Mouse (Mus musculus) CH12.LX (cell line): ENCODE measurements at regions not wholly inside any gene's neighbourhood (a gene's known extent, or its start where the extent isn't known, plus 50 kb on each side); places are given as distances from the start of the nearest gene placed in this dataset.
A peak's percentile ranks its signal among the peaks of the same experiment; 100 is the strongest.

Source experiments
- DNase-seq: peaks from one replicate; pipeline ENCODE4 v3.0.0-alpha.2; 2013; ENCODE audit errors: extremely low read depth
- H3K27ac ChIP-seq: 2 replicates; pipeline ENCODE4 v1.5.1; 2012; ENCODE audit warnings: low read depth, mild to moderate bottlenecking, control low read depth, moderate library complexity; ENCODE audit not compliant: insufficient read depth
- H3K27me3 ChIP-seq: replicated peaks from 2 replicates; pipeline ENCODE3; 2012; ENCODE audit warnings: inconsistent platforms
- H3K36me3 ChIP-seq, 2 experiments: replicated peaks in 1 of 2; 2 replicates each; pipeline versions ENCODE3 to v1.6.1; 2012; ENCODE audit warnings: inconsistent platforms in 1 of 2, low read length in 1 of 2, mild to moderate bottlenecking in 1 of 2, mixed read lengths in 1 of 2, moderate library complexity in 1 of 2; ENCODE audit not compliant: control insufficient read depth in 1 of 2, insufficient read depth in 1 of 2
- H3K4me1 ChIP-seq, 2 experiments: 2 replicates each; pipeline ENCODE4 v1.6.1; 2012; ENCODE audit warnings: inconsistent platforms in 1 of 2, moderate library complexity in 1 of 2; ENCODE audit not compliant: insufficient read depth in 2 of 2, control insufficient read depth in 1 of 2
- H3K4me2 ChIP-seq: 2 replicates; pipeline ENCODE4 v1.6.1; 2012; ENCODE audit warnings: low read depth, mild to moderate bottlenecking, control low read depth; ENCODE audit not compliant: poor library complexity, insufficient read depth, severe bottlenecking
- H3K4me3 ChIP-seq, 3 experiments: fragments of 150-350 bp in 1 of 3; sonication (generic) in 1 of 3; replicated peaks in 1 of 3; 2 replicates each; pipeline versions ENCODE3 to v1.5.1; 2011 to 2012; ENCODE audit warnings: low read depth in 2 of 3, low read length in 2 of 3, mild to moderate bottlenecking in 2 of 3, moderate library complexity in 2 of 3, control low read depth in 1 of 3, improper control_type of control experiment in 1 of 3, inconsistent platforms in 1 of 3, mixed read lengths in 1 of 3; ENCODE audit not compliant: poor library complexity in 1 of 3
- H3K79me2 ChIP-seq: replicated peaks from 2 replicates; pipeline ENCODE4 v1.6.1; 2012; ENCODE audit warnings: mild to moderate bottlenecking, moderate library complexity; ENCODE audit not compliant: control insufficient read depth, poor library complexity, insufficient read depth, severe bottlenecking; ENCODE audit errors: extremely low read depth
- H3K9ac ChIP-seq: 2 replicates; pipeline ENCODE4 v1.6.1; 2012; ENCODE audit warnings: low read depth, mild to moderate bottlenecking, control low read depth, moderate library complexity; ENCODE audit not compliant: insufficient read depth
- H3K9me3 ChIP-seq: replicated peaks from 2 replicates; pipeline ENCODE3; 2012; ENCODE audit warnings: low read length, inconsistent platforms, mixed read lengths
- BHLHE40 ChIP-seq: IDR thresholded peaks from 2 replicates; pipeline ENCODE4 v1.6.1; 2011; ENCODE audit warnings: mild to moderate bottlenecking, low read depth, low read length, improper control_type of control experiment
- CTCF ChIP-seq, 2 experiments: IDR thresholded peaks in 1 of 2; conservative IDR thresholded peaks in 1 of 2; 2 replicates each; pipeline ENCODE4 v1.5.1; 2011 to 2012; ENCODE audit warnings: low read depth in 2 of 2, low read length in 2 of 2, improper control_type of control experiment in 1 of 2, inconsistent platforms in 1 of 2, mild to moderate bottlenecking in 1 of 2, moderate library complexity in 1 of 2
- EP300 ChIP-seq: IDR thresholded peaks from 2 replicates; pipeline ENCODE4 v1.6.1; 2011; ENCODE audit warnings: low read length, improper control_type of control experiment
- ETS1 ChIP-seq: conservative IDR thresholded peaks from 2 replicates; pipeline ENCODE4 v1.6.1; 2012; ENCODE audit warnings: low read depth, mild to moderate bottlenecking, inconsistent platforms, low read length, improper control_type of control experiment, moderate library complexity
- JUND ChIP-seq: conservative IDR thresholded peaks from 2 replicates; pipeline ENCODE4 v1.6.1; 2011; ENCODE audit warnings: low read depth, low read length, improper control_type of control experiment
- MEF2A ChIP-seq: IDR thresholded peaks from 2 replicates; pipeline ENCODE4 v1.6.1; 2014; ENCODE audit warnings: low read depth, mild to moderate bottlenecking, inconsistent platforms, low read length, improper control_type of control experiment, borderline replicate concordance
- MYC ChIP-seq: IDR thresholded peaks from 2 replicates; pipeline ENCODE4 v1.6.1; 2011; ENCODE audit warnings: low read depth, mild to moderate bottlenecking, improper control_type of control experiment, low read length
- NELFE ChIP-seq: IDR thresholded peaks from 2 replicates; pipeline ENCODE4 v1.6.1; 2011; ENCODE audit warnings: low read depth, low read length, improper control_type of control experiment
- NRF1 ChIP-seq: IDR thresholded peaks from 2 replicates; pipeline ENCODE4 v1.6.1; 2014; ENCODE audit warnings: low read depth, mild to moderate bottlenecking, inconsistent platforms, low read length, improper control_type of control experiment, moderate library complexity
- PAX5 ChIP-seq: IDR thresholded peaks from 2 replicates; pipeline ENCODE4 v1.6.1; 2012; ENCODE audit warnings: low read length, inconsistent platforms, mixed read lengths
- RCOR1 ChIP-seq: conservative IDR thresholded peaks from 2 replicates; pipeline ENCODE4 v1.6.1; 2012; ENCODE audit warnings: low read depth, mild to moderate bottlenecking, inconsistent platforms, low read length, improper control_type of control experiment
- SIN3A ChIP-seq: IDR thresholded peaks from 2 replicates; pipeline ENCODE4 v1.6.1; 2012; ENCODE audit warnings: low read length, improper control_type of control experiment, inconsistent platforms
- TCF12 ChIP-seq: IDR thresholded peaks from 2 replicates; pipeline ENCODE4 v1.6.1; 2014; ENCODE audit warnings: low read depth, mild to moderate bottlenecking, inconsistent platforms, low read length, improper control_type of control experiment
- USF2 ChIP-seq: conservative IDR thresholded peaks from 2 replicates; pipeline ENCODE4 v1.6.1; 2011; ENCODE audit warnings: low read depth, low read length, improper control_type of control experiment
- ZC3H11A ChIP-seq: IDR thresholded peaks from 2 replicates; pipeline ENCODE4 v1.6.1; 2012; ENCODE audit warnings: low read depth, mild to moderate bottlenecking, inconsistent platforms, low read length, improper control_type of control experiment
- ZNF384 ChIP-seq: IDR thresholded peaks from 2 replicates; pipeline ENCODE4 v1.6.1; 2012; ENCODE audit warnings: low read depth, low read length, improper control_type of control experiment, inconsistent platforms
- dilution Hi-C: fragments of 300-500 bp; cut with MboI; formaldehyde crosslinking; loops from 2 replicates; pipeline ENCODE4 v1.14.3; 2020; ENCODE audit warnings: low sequenced_read_pairs; ENCODE audit not compliant: extremely low pct_unique_long_range_greater_than_20kb, extremely low pct_ligation_motif_present
- in situ Hi-C: fragments of 300-500 bp; cut with MboI; formaldehyde crosslinking; loops from 3 replicates; pipeline ENCODE4 v1.14.3; 2019; ENCODE audit warnings: low sequenced_read_pairs, low pct_ligation_motif_present, low pct_unique_long_range_greater_than_20kb, mixed read lengths

GRCm38 (mm10) chr12:80021030-80021473, 91.8 kb downstream of the Zfp36l1 start:
- DNase-seq, result no peak
- Histone ChIP-seq H3K79me2 (no peaks in the 10 kb centered on the region), H3K4me3 (peak overlapping the region in 1 of 3 experiments; percentile 36), H3K27ac (no peak overlapping the region), H3K4me2 (peak overlapping the region; percentile 53; the same call in 1 of the 2 replicates), H3K9me3 (no peaks in the 10 kb centered on the region), H3K9ac (peak overlapping the region; percentile 35), H3K27me3 (no peaks in the 10 kb centered on the region), H3K4me1 (peaks cover 16 to 70% of the 10 kb centered on the region in 2 experiments), H3K36me3 (no peaks in the 10 kb centered on the region)
- in situ Hi-C loops, result no loop called here
- dilution Hi-C loops, result no loop called here
- TF ChIP-seq PAX5 (no peak), RCOR1 (no peak), TCF12 (peak; percentile 51; the same call in 1 of the 2 replicates), NELFE (no peak), CTCF (conservative IDR thresholded peaks at IDR 0.05 in 1 of 2, IDR thresholded peaks at IDR 0.05 in 1 of 2; ENCODE audit: low read depth in 2 of 2, low read length in 2 of 2) (no peak), ZNF384 (peak; percentile 50), NRF1 (no peak), EP300 (peak; percentile 37; the same call in 1 of the 2 replicates), USF2 (no peak), MYC (no peak), ETS1 (peak; percentile 54), JUND (no peak), BHLHE40 (no peak), MEF2A (no peak)

GRCm38 (mm10) chr12:80018086-80018485, 94.7 kb downstream of the Zfp36l1 start:
- dilution Hi-C loops, result no loop called here
- H3K27ac ChIP-seq, result no peak overlapping the region

More at GRCm38 (mm10) chr12:80018086-80018485, 94.7 kb downstream of the Zfp36l1 start:
- TF ChIP-seq PAX5 (no peak), SIN3A (no peak), ZC3H11A (no peak)
- Histone ChIP-seq H3K4me1 (peaks cover 13 to 49% of the 10 kb centered on the region in 2 experiments), H3K79me2 (no peaks in the 10 kb centered on the region), H3K9me3 (no peaks in the 10 kb centered on the region), H3K4me2 (no peak overlapping the region), H3K27me3 (no peaks in the 10 kb centered on the region), H3K36me3 (no peaks in the 10 kb centered on the region), H3K4me3 (no peak overlapping the region), H3K9ac (no peak overlapping the region)
- in situ Hi-C loops, result no loop called here
- no peak for DNase-seq
